Mouse (Mus musculus) bone marrow, adult 2 months (tissue): Measurements from ENCODE around the gene Dnah17. TPM values are rescaled to one million over a fixed set of nuclear protein-coding genes. Genes with fewer than 3 reads are reported as not detected.

Source experiments
- H3K27ac ChIP-seq: fragments of 200-500 bp; 2 replicates; pipeline ENCODE4 v1.5.1; 2012; ENCODE audit warnings: low read depth, mild to moderate bottlenecking, control low read depth, inconsistent platforms, low read length; ENCODE audit not compliant: control insufficient read depth, poor library complexity, insufficient read depth
- H3K4me1 ChIP-seq: fragments of 200-500 bp; 2 replicates; pipeline ENCODE4 v1.6.1; 2011; ENCODE audit warnings: low read length; ENCODE audit not compliant: control insufficient read depth, insufficient read depth
- H3K4me3 ChIP-seq: fragments of 200-500 bp; replicated peaks from 2 replicates; pipeline ENCODE3; 2011; ENCODE audit warnings: mild to moderate bottlenecking, low read depth, low read length, control low read depth; ENCODE audit not compliant: control insufficient read depth
- CTCF ChIP-seq: fragments of 200-500 bp; IDR thresholded peaks from 2 replicates; pipeline ENCODE4 v1.5.1; 2011; ENCODE audit warnings: low read length, control low read depth; ENCODE audit not compliant: control insufficient read depth, insufficient read depth
- POLR2A ChIP-seq: fragments of 200-500 bp; IDR thresholded peaks from 2 replicates; pipeline ENCODE4 v1.6.1; 2011; ENCODE audit warnings: low read depth, mild to moderate bottlenecking, control low read depth, low read length, borderline replicate concordance; ENCODE audit not compliant: control insufficient read depth
- WGBS: fragments of 180-500 bp; shearing (Covaris S2); methylation state at CpG from one replicate; pipeline ENCODE4 v1.1.7; 2018; 5-methylcytosine and 5-hydroxymethylcytosine counted together
- polyA plus RNA-seq: library from polyadenylated mRNA; stranded (reverse); fragments of >200 nt; gene quantifications from 2 replicates; pipeline ENCODE4 v1.2.4, GENCODE M21; 2011; ENCODE audit warnings: low replicate concordance; ENCODE audit not compliant: missing spikeins, insufficient read depth, insufficient read length

Dnah17 gene
- polyA plus RNA-seq, 1 experiment = 1.6 TPM

DNA sequence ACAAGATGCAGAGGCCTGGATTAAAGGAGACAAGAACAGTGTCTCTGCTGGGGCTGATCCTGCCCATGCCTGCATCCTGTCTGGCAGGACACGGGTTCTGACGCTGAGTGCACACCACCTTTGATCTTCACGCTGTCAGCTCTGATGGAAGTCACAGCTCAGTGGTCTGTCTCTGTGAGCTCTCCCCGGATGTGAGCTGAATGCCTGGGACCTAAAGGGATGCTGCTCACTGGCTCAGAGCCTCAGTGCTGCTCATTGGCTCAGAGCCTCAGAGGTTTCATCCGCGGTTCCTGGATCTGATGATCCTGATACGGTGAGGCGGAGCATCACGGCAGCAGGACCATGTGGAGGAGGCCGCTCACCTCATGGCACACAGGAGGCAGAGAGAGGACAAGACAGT is 31.8 kb upstream of the Dnah17 start:
- Histone ChIP-seq H3K4me1 (no peaks in the 10 kb centered on the region; the same call in 1 of the 2 replicates), H3K4me3 (no peak overlapping the region), H3K27ac (no peak overlapping the region)
- WGBS = 76% methylated on average over 10 of the region's 10 CpGs
- no peak for TF ChIP-seq POLR2A
- TF ChIP-seq CTCF = no peak

- TF ChIP-seq POLR2A = no peak
- TF ChIP-seq CTCF = no peak
- Histone ChIP-seq H3K4me3 (no peak overlapping the region), H3K4me1 (no peaks in the 10 kb centered on the region; the same call in 1 of the 2 replicates), H3K27ac (no peak overlapping the region)
- 91% methylated on average over 6 of the region's 6 CpGs for WGBS
Observed at GRCm38 (mm10) chr11:118161240-118161639, 30.8 kb upstream of the Dnah17 start.

DNA sequence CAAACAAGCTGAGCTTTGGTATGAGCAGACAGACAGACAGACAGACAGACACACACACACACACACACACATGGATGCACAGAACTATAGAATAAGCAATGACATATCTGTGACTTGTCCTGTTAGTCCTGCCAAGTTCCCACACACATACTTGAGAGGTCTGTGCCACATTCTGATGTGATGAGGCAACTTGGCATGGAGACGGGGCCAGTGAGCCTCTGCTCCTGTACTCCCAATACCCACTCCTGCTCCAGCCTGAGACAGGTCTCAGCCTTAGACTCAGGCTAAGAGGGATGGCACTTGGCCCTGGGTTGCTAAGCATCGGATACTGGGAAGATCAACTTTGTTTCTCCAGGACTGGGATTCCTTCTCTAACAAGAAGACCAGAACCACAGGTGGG is 30.3 kb upstream of the Dnah17 start:
- Histone ChIP-seq H3K27ac (no peak overlapping the region), H3K4me3 (no peak overlapping the region), H3K4me1 (no peaks in the 10 kb centered on the region; the same call in 1 of the 2 replicates)
- no peak for TF ChIP-seq CTCF
- no peak for TF ChIP-seq POLR2A
- 80% methylated on average over 2 of the region's 2 CpGs for WGBS

GRCm38 (mm10) chr11:118158753-118159152 is 28.3 kb upstream of the Dnah17 start:
- WGBS = 68% methylated on average over 4 of the region's 4 CpGs
- Histone ChIP-seq H3K4me3 (no peak overlapping the region), H3K4me1 (no peaks in the 10 kb centered on the region; the same call in 1 of the 2 replicates), H3K27ac (no peak overlapping the region)
- TF ChIP-seq POLR2A (no peak), CTCF (no peak)

GRCm38 (mm10) chr11:118156480-118157060 is 26.1 kb upstream of the Dnah17 start:
- TF ChIP-seq CTCF (no peak), POLR2A (no peak)
- no peaks in the 10 kb centered on the region; the same call in 1 of the 2 replicates for H3K4me1 ChIP-seq
- 61% methylated on average over 8 of the region's 8 CpGs for WGBS
- no peak overlapping the region for H3K4me3 ChIP-seq
- no peak overlapping the region for H3K27ac ChIP-seq

GRCm38 (mm10) chr11:118152964-118153363 is 22.5 kb upstream of the Dnah17 start:
- Histone ChIP-seq H3K4me3 (no peak overlapping the region), H3K4me1 (peaks cover 4% of the 10 kb centered on the region; the same call in 1 of the 2 replicates), H3K27ac (no peak overlapping the region)
- TF ChIP-seq POLR2A (no peak), CTCF (no peak)
- WGBS = 33% methylated on average over 4 of the region's 4 CpGs

DNA sequence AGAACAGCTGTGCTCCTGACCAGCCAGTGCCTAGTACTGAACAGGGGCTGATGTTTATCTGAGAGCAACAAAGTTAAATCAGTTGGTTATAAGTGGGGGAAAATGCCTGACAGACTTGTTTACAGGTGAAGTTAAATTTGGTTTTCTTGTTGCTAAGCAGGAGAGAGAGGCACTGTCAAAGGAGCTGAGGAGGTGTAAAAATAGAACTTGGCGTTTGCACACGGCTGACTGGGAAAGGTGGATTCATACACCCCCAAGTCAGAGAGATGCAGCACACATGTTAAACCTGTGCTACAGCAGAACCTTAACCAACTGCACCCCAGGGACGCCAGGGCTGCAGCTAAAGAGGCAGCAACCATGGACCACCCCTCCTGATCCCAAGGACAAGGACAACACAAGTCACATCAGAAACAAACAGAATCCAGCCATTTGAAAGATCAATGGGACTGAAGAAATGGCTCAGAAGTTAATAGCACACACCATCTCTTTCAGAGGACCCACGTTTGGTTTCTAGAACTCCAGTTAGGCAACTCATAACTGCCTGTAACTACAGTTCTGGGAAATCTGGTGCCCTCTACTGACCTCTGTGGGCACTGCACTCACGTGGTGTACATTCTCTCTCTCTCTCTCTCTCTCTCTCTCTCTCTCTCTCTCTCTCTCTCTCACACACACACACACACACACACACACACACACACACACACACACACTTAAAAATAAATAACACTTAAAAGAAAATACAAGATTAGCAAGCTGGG is 21.2 kb upstream of the Dnah17 start:
- peaks cover 8% of the 10 kb centered on the region; the same call in 1 of the 2 replicates for H3K4me1 ChIP-seq
- H3K4me3 ChIP-seq = no peak overlapping the region
- 85% methylated on average over 5 of the region's 5 CpGs for WGBS
- TF ChIP-seq POLR2A = no peak
- no peak; the same call in 1 of the 2 replicates for TF ChIP-seq CTCF
- H3K27ac ChIP-seq = no peak overlapping the region

DNA sequence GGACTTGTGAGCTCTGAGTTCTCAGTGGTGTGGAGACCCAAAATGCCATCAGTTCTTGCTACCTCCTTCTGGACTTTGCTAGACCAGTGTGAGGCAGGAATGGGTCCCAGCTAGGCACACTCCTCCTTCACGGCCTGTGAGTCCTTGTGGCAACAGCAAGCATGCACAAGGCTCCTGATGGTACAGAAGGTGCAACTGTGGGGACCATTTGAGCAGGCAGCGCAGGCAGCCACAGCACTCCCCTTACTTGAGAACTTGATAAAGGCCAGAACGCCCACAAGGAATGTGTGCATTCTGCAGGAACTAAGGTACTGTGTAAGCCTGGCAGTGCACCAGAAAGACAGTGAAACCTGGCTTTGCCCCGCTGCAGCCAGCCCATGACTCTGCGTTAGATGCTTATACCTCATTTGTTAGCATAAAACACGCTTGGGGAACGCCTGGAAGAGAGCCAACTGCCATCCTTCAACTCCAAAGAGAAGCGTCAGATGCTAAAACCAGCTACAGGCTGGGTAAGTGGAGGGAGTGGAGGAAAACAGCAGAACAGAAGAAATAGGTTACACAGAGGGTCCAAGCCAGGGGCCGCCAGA is 19.8 kb upstream of the Dnah17 start:
- Histone ChIP-seq H3K4me3 (no peak overlapping the region), H3K27ac (peak overlapping the region; percentile 84), H3K4me1 (peaks cover 11% of the 10 kb centered on the region; the same call in 1 of the 2 replicates)
- 86% methylated on average over 9 of the region's 9 CpGs for WGBS
- TF ChIP-seq POLR2A (no peak), CTCF (no peak)

- WGBS = 38% methylated on average over 9 of the region's 9 CpGs
- peak overlapping the region; percentile 90 for H3K27ac ChIP-seq
- H3K4me1 ChIP-seq = peaks cover 17% of the 10 kb centered on the region
- TF ChIP-seq CTCF = no peak
- TF ChIP-seq POLR2A = no peak
- no peak overlapping the region for H3K4me3 ChIP-seq
Observed at GRCm38 (mm10) chr11:118147877-118148637, 17.6 kb upstream of the Dnah17 start.
